Mouse (Mus musculus): ENCODE results near the gene Gpha2. TPM values are rescaled to one million over a fixed set of nuclear protein-coding genes. Genes with fewer than 3 reads are reported as not detected.

Gpha2 gene
- total RNA-seq, 4 experiments from 2014 or later: not detected

- peak; percentile 82 for DNase-seq (ENCODE audit: low spot score)
These were observed 46.6 kb downstream of the Gpha2 start for GRCm38 (mm10) chr19:6272738-6273137.

GRCm38 (mm10) chr19:6273592-6273991, 47.4 kb downstream of the Gpha2 start:
- no peak for DNase-seq (ENCODE audit: low spot score)

- DNase-seq (ENCODE audit: low spot score): no peak
These were observed 47.9 kb downstream of the Gpha2 start for GRCm38 (mm10) chr19:6273998-6274608.

GRCm38 (mm10) chr19:6275740-6276389, 49.7 kb downstream of the Gpha2 start:
- peak; percentile 62 for DNase-seq (ENCODE audit: low spot score)

GRCm38 (mm10) chr19:6276426-6277421, 50.5 kb downstream of the Gpha2 start, which contains the start of gene Ehd1:
TSS of gene Ehd1 (plus strand) at chr19:6276725.
- peak; percentile 95 for DNase-seq (ENCODE audit: low spot score)

Small RNAs within 50 kb of the gene (microRNA-seq; reads per million reads assigned to microRNA genes)
- gene Mir192 (37.0 reads per million, percentile 45 among the genes with 10 or more reads in this experiment), gene Mir194-2 (29.4 reads per million, percentile 43 among the genes with 10 or more reads in this experiment)

Other genes with a start within 250 kb of the Gpha2 start
- gene Slc22a20, start 240.2 kb upstream of the Gpha2 start, total RNA-seq (2022): not detected
- gene Capn1, start 210.5 kb upstream of the Gpha2 start, total RNA-seq (2022): 10 to 100 TPM; 28.2 to 43.0 (median 35.8) TPM
- gene Syvn1, start 179.8 kb upstream of the Gpha2 start, total RNA-seq (2022): 10 to 100 TPM; 18.9 to 21.7 (median 21.4) TPM
- 10 to 100 TPM; 33.7 to 44.8 (median 40.9) TPM for gene Mrpl49, start 168.6 kb upstream of the Gpha2 start, total RNA-seq (2022)
- 100 to 1,000 TPM; 526 to 624 (median 583) TPM for gene Fau, start 168.5 kb upstream of the Gpha2 start, total RNA-seq (2022)
- 10 to 100 TPM; 11.8 to 14.1 (median 13.0) TPM for gene Znhit2, start 165.2 kb upstream of the Gpha2 start, total RNA-seq (2022)
- 1 to 10 TPM; 3.1 to 3.9 (median 3.2) TPM for gene Tm7sf2, start 158.0 kb upstream of the Gpha2 start, total RNA-seq (2022)
- 10 to 100 TPM; 18.3 to 23.7 (median 21.1) TPM for gene Vps51, start 149.1 kb upstream of the Gpha2 start, total RNA-seq (2022)
- not detected for gene Tmem262, start 146.3 kb upstream of the Gpha2 start, total RNA-seq (2022)
- not detected for gene Gm28374, start 144.1 kb upstream of the Gpha2 start, total RNA-seq (2022)
- 10 to 100 TPM; 15.4 to 20.8 (median 17.4) TPM for gene Zfpl1, start 141.4 kb upstream of the Gpha2 start, total RNA-seq (2022)
- under 1 TPM in 1 of 4 experiments, not detected in 3; 0.16 TPM for gene Cdca5, start 141.4 kb upstream of the Gpha2 start, total RNA-seq (2022)
- gene AC131692.1, start 132.0 kb upstream of the Gpha2 start, total RNA-seq (2022): not detected
- gene Naaladl1, start 120.6 kb upstream of the Gpha2 start, total RNA-seq (2022): not detected
- 10 to 100 TPM in 1 of 4 experiments, 1 to 10 TPM in 3; 8.0 to 10.4 (median 9.0) TPM for gene Sac3d1, start 107.7 kb upstream of the Gpha2 start, total RNA-seq (2022)
- 10 to 100 TPM; 14.8 to 18.0 (median 15.6) TPM for gene Snx15, start 98.1 kb upstream of the Gpha2 start, total RNA-seq (2022)
- gene Batf2, start 85.4 kb upstream of the Gpha2 start, total RNA-seq (2022): 1 to 10 TPM in 1 of 4 experiments, under 1 TPM in 3; 0.31 to 1.4 (median 0.43) TPM
- 10 to 100 TPM; 77.6 to 82.7 (median 79.4) TPM for gene Arl2, start 84.8 kb upstream of the Gpha2 start, total RNA-seq (2022)
- gene Majin, start 42.0 kb upstream of the Gpha2 start, total RNA-seq (2022): not detected
- 10 to 100 TPM; 32.9 to 35.9 (median 34.4) TPM for gene Ppp2r5b, start 9.5 kb downstream of the Gpha2 start, total RNA-seq (2022)
- 10 to 100 TPM; 22.3 to 28.0 (median 25.8) TPM for gene Atg2a, start 15.3 kb downstream of the Gpha2 start, total RNA-seq (2022)
- 10 to 100 TPM; 88.7 to 99.1 (median 92.3) TPM for gene Ehd1, start 50.3 kb downstream of the Gpha2 start, total RNA-seq (2022)
- 10 to 100 TPM; 14.7 to 17.1 (median 15.4) TPM for gene Cdc42bpg, start 80.1 kb downstream of the Gpha2 start, total RNA-seq (2022)
- 10 to 100 TPM in 3 of 4 experiments, 1 to 10 TPM in 1; 10.0 to 16.0 (median 12.3) TPM for gene Men1, start 108.6 kb downstream of the Gpha2 start, total RNA-seq (2022)
- 10 to 100 TPM; 33.4 to 44.4 (median 34.7) TPM for gene Map4k2, start 114.8 kb downstream of the Gpha2 start, total RNA-seq (2022)
- gene Sf1, start 137.3 kb downstream of the Gpha2 start, total RNA-seq (2022): 100 to 1,000 TPM in 1 of 4 experiments, 10 to 100 TPM in 3; 84.3 to 103 (median 91.3) TPM
- gene Pygm, start 158.0 kb downstream of the Gpha2 start, total RNA-seq (2022): 1,000 to 10,000 TPM; 1,301 to 1,379 (median 1,330) TPM
- gene Rasgrp2, start 173.0 kb downstream of the Gpha2 start, total RNA-seq (2022): 10 to 100 TPM; 31.2 to 51.0 (median 43.8) TPM
- gene Nrxn2, start 192.4 kb downstream of the Gpha2 start, total RNA-seq (2022): 1 to 10 TPM; 3.3 to 6.8 (median 4.1) TPM